Mouse (Mus musculus): Measurements from ENCODE around the gene Gm17490. TPM values are rescaled to one million over a fixed set of nuclear protein-coding genes. Genes with fewer than 3 reads are reported as not detected.

The Gm17490 gene
- polyA plus RNA-seq, 1 experiment from 2014 or later = not detected

GRCm38 (mm10) chr2:11587996-11588395 is 38.1 kb downstream of the Gm17490 start:
- Histone ChIP-seq H3K4me1 (replicated peaks; ENCODE audit: control insufficient read depth, insufficient read depth) (no peaks in the 10 kb centered on the region), H3K36me3 (ENCODE audit: control insufficient read depth, insufficient read depth, low read length) (peaks cover 39% of the 10 kb centered on the region), H3K9me3 (ENCODE audit: control insufficient read depth, low read length) (no peaks in the 10 kb centered on the region), H3K27me3 (ENCODE audit: control insufficient read depth, insufficient read depth, low read length) (no peaks in the 10 kb centered on the region), H3K9ac (ENCODE audit: low read length) (no peak overlapping the region), H3K27ac (replicated peaks) (no peak overlapping the region), H3K4me2 (replicated peaks; ENCODE audit: low read depth) (no peak overlapping the region), H3K4me3 (ENCODE audit: low read depth, low read length) (no peak overlapping the region)
- no peak for DNase-seq (ENCODE audit: low spot score)
- WGBS = 84% methylated on average over 4 of the region's 4 CpGs
- ATAC-seq (ENCODE audit: low FRiP score, low TSS enrichment) = no peak
- TF ChIP-seq CTCF (IDR thresholded peaks at IDR 0.05; ENCODE audit: low read depth) (no peak), EP300 (optimal IDR thresholded peaks at IDR 0.05) (no peak)

DNA sequence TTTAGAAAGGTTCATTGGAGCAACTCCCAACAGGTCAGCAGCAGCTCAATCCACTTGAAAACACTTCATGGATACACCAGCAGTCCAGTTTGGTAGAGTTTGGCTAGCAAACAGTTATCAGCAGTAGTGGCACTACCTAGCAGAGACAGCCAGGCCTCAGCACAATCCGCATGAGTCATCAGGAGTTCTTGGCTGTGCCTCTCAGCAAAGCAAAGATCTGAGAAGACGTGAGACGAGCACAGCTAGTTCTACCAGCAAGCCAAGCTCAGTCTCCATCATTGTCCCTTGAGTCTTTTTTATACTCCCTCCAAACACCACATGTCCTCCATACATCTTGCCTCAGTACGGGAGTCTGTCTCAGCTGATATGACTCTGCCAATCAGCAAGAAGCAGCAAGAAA is 46.7 kb downstream of the Gm17490 start:
- Histone ChIP-seq H3K36me3 (ENCODE audit: control insufficient read depth, insufficient read depth, low read length) (peaks cover 5% of the 10 kb centered on the region; the same call in 1 of the 2 replicates), H3K9me3 (ENCODE audit: control insufficient read depth, low read length) (no peaks in the 10 kb centered on the region), H3K27ac (replicated peaks) (no peak overlapping the region), H3K4me1 (replicated peaks; ENCODE audit: control insufficient read depth, insufficient read depth) (no peaks in the 10 kb centered on the region), H3K4me2 (replicated peaks; ENCODE audit: low read depth) (no peak overlapping the region), H3K27me3 (ENCODE audit: control insufficient read depth, insufficient read depth, low read length) (no peaks in the 10 kb centered on the region), H3K9ac (ENCODE audit: low read length) (no peak overlapping the region), H3K4me3 (ENCODE audit: low read depth, low read length) (no peak overlapping the region)
- TF ChIP-seq CTCF (IDR thresholded peaks at IDR 0.05; ENCODE audit: low read depth) (no peak), EP300 (optimal IDR thresholded peaks at IDR 0.05) (no peak)
- no peak for ATAC-seq (ENCODE audit: low FRiP score, low TSS enrichment)
- no peak for DNase-seq (ENCODE audit: low spot score)
- WGBS = 89% methylated on average over 4 of the region's 4 CpGs

- DNase-seq (ENCODE audit: low spot score) (no peak), ATAC-seq (ENCODE audit: low FRiP score, low TSS enrichment) (no peak)
- Histone ChIP-seq H3K27me3 (ENCODE audit: control insufficient read depth, insufficient read depth, low read length) (no peaks in the 10 kb centered on the region), H3K9me3 (ENCODE audit: control insufficient read depth, low read length) (no peaks in the 10 kb centered on the region), H3K4me3 (ENCODE audit: low read depth, low read length) (no peak overlapping the region), H3K9ac (ENCODE audit: low read length) (no peak overlapping the region), H3K27ac (replicated peaks) (no peak overlapping the region), H3K4me1 (replicated peaks; ENCODE audit: control insufficient read depth, insufficient read depth) (no peaks in the 10 kb centered on the region), H3K36me3 (ENCODE audit: control insufficient read depth, insufficient read depth, low read length) (no peaks in the 10 kb centered on the region), H3K4me2 (replicated peaks; ENCODE audit: low read depth) (no peak overlapping the region)
- 59% methylated on average over 6 of the region's 6 CpGs for WGBS
- TF ChIP-seq CTCF (IDR thresholded peaks at IDR 0.05; ENCODE audit: low read depth) (no peak), EP300 (optimal IDR thresholded peaks at IDR 0.05) (no peak)
Observed at GRCm38 (mm10) chr2:11578187-11578586, 47.9 kb downstream of the Gm17490 start.

Other genes starting within 250 kb of the Gm17490 start
- gene Pfkfb3, start 72.2 kb downstream of the Gm17490 start, polyA plus RNA-seq (2015; fragmentation: Nextera tagmentation; extraction: Ambion mirVana) = 5.5 TPM in 2 replicates
- gene Rbm17, start 22.1 kb downstream of the Gm17490 start, polyA plus RNA-seq (2015; fragmentation: Nextera tagmentation; extraction: Ambion mirVana) = 62.2 and 64.8 TPM in 2 replicates
- 0.02 TPM in 1 of 2 replicates, not detected in the other for gene Il2ra, start 16.5 kb upstream of the Gm17490 start, polyA plus RNA-seq (2015; fragmentation: Nextera tagmentation; extraction: Ambion mirVana)
- 2.5 and 3.4 TPM in 2 replicates for gene Il15ra, start 79.0 kb upstream of the Gm17490 start, polyA plus RNA-seq (2015; fragmentation: Nextera tagmentation; extraction: Ambion mirVana)
- 53.3 and 54.4 TPM in 2 replicates for gene Fbh1, start 151.3 kb upstream of the Gm17490 start, polyA plus RNA-seq (2015; fragmentation: Nextera tagmentation; extraction: Ambion mirVana)
- gene Ankrd16, start 151.6 kb upstream of the Gm17490 start, polyA plus RNA-seq (2015; fragmentation: Nextera tagmentation; extraction: Ambion mirVana) = 20.4 and 21.2 TPM in 2 replicates

All from stomach, postnatal 0 days (tissue).